Mouse (Mus musculus) thymus, adult 2 months (tissue): ENCODE data around the gene Klrc1.
"Not testable (repeated sequence)": the region's sequence is repeated elsewhere in the genome, so short reads cannot be mapped to it uniquely, and the experiment has no call there.

Source experiments
- CTCF ChIP-seq: fragments of 200-500 bp; IDR thresholded peaks from 2 replicates; pipeline ENCODE4 v1.5.1; 2012; ENCODE audit warnings: mild to moderate bottlenecking, control low read depth, low read length, moderate library complexity, borderline replicate concordance; ENCODE audit not compliant: control insufficient read depth, poor library complexity, insufficient read depth; ENCODE audit errors: extremely low read depth
- POLR2A ChIP-seq: fragments of 200-500 bp; IDR thresholded peaks from 2 replicates; pipeline ENCODE4 v1.6.1; 2012; ENCODE audit warnings: mild to moderate bottlenecking, low read length, control low read depth, moderate library complexity; ENCODE audit not compliant: control insufficient read depth, poor library complexity, insufficient read depth; ENCODE audit errors: extremely low read depth

DNA sequence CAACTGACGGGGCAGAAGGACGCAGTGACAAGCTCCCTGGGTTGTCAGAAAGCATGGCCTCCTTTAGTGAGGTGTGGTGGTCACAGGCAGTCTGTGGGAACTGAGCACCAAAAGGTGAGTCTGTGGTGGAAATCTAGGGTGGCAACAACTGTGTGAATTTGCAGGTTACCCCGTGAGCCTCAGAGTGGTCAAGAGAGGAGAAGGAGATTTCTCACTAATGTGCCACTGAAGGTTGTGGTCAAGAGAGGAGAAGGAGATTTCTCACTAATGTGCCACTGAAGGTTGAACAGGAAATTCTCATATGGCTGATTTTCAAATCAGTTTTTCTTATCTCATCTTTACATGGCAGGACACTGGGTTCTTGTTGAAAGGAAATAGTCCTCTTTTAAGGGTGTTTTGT lies 17.5 kb downstream of the Klrc1 start:
- TF ChIP-seq POLR2A, CTCF: not testable (repeated sequence)
